Mouse (Mus musculus): ENCODE measurements at regions not wholly inside any gene's neighbourhood (a gene's known extent, or its start where the extent isn't known, plus 50 kb on each side); places are given as distances from the start of the nearest gene placed in this dataset.
"Not testable (repeated sequence)": the region's sequence is repeated elsewhere in the genome, so short reads cannot be mapped to it uniquely, and the experiment has no call there.

DNA sequence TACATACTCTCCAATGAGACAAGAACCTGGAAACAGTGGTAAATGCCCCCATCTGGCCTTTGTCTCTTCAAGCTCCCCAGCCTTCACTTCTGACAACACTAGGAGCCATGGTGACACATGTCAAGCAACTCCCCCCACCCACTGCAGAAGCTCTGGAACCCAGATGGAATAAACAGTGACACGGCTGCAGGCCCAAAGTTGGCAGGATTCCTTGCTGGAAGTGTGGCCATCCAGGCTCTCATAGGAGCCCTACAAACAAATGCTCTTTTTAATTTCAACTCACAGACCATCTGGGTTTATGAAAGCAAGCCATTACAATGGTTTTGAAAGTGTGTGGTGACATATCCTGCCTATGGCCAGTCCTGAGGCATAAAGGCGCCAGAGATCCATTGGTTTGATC, 179.0 kb downstream of the Zfp619 start:
- no peaks in the 10 kb centered on the region for H3K4me1 ChIP-seq (ENCODE audit: control insufficient read depth, insufficient read depth, insufficient read length, low read length)
- H3K4me3 ChIP-seq (ENCODE audit: insufficient read depth, low read depth, low read length) = no peak overlapping the region
- no peak overlapping the region for H3K27ac ChIP-seq (replicated peaks; ENCODE audit: low read depth, low read length)

DNA sequence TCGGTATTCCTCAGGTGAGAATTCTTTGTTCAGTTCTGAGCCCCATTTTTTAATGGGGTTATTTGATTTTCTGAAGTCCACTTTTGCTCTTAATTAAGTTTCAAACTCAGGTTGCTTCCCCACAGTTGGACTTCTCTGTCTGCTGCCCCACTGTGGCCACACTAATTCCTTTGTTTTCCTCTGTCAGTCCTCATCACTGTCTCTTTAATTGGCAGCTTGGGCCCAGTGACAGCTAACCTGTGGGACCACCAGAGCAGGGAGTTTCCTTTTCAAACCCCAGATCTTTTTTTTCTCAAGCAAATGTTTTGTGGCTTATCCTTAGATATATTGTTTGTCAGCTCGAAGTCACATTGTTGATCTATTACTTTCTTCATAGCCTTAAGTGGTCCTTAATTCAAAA, 183.9 kb downstream of the Zfp619 start:
- H3K27ac ChIP-seq (replicated peaks; ENCODE audit: low read depth, low read length) = no peak overlapping the region
- no peaks in the 10 kb centered on the region for H3K4me1 ChIP-seq (ENCODE audit: control insufficient read depth, insufficient read depth, insufficient read length, low read length)
- no peak overlapping the region for H3K4me3 ChIP-seq (ENCODE audit: insufficient read depth, low read depth, low read length)

DNA sequence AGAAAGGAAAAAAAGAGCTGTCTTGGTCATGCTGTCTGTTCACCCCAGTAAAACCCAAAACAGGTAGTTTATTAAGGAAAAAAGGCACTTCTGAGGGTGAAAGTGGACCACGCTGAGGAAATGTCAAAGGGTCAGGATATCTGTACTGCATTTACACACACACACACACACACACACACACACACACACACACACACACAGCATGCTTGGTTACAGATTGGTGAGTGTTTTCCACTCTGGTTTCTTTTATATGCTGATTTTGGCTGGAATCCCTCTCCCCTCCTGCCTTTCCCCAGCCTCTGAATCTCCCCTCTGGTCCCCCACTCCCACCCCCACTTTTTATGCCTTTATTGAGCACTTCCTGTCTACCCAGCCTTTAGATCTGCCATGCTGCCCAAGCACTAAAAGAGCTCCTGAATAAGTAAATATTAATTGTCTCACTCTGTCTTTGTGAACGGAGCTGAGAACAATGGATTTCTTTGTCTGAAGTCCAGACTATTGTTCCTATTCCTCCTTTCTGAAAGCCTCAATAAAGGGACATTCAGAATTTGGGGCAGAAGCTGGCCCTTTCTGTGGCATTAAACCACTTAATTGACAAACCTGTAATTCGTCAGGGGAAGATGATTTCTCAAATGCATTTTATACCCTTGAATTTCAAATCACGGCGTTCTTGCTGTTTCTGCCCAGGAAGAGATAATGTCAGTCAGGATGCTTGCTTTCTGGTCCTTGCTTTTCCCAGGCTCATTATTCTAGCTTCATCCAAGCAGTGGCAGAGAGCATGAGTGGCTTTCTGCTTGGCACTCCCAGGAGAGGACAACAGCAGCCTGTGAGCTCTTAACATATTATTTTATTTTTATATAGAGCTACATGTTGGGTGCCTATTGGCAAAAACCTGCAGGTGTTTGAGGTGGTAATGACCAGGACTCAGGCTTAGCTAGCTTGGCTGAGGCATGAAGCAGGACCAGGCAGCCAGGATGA, 187.8 kb downstream of the Zfp619 start:
- no peak overlapping the region for H3K27ac ChIP-seq (replicated peaks; ENCODE audit: low read depth, low read length)
- no peaks in the 10 kb centered on the region for H3K4me1 ChIP-seq (ENCODE audit: control insufficient read depth, insufficient read depth, insufficient read length, low read length)
- H3K4me3 ChIP-seq (ENCODE audit: insufficient read depth, low read depth, low read length) = no peak overlapping the region

DNA sequence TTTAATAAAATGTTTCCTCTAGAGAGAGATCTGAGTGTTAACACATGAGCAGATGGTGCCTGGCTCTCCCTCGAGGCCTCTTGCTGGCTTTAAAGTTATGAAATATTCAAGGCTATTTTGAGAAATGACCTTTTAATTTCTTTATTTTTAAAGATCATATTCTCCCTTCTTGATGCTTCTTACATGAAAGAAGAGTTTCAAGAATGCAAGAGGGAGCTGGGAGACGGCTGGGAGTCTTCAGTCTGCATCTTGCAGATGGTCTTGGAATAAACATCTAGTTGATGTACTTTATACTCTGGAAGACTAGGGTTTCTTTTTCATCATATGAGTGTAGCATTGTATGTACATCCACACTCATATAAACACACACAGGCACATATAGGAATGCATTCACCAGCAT, 189.0 kb downstream of the Zfp619 start:
- Histone ChIP-seq H3K4me1 (ENCODE audit: control insufficient read depth, insufficient read depth, insufficient read length, low read length) (no peaks in the 10 kb centered on the region), H3K4me3 (ENCODE audit: insufficient read depth, low read depth, low read length) (no peak overlapping the region), H3K27ac (replicated peaks; ENCODE audit: low read depth, low read length) (no peak overlapping the region)

DNA sequence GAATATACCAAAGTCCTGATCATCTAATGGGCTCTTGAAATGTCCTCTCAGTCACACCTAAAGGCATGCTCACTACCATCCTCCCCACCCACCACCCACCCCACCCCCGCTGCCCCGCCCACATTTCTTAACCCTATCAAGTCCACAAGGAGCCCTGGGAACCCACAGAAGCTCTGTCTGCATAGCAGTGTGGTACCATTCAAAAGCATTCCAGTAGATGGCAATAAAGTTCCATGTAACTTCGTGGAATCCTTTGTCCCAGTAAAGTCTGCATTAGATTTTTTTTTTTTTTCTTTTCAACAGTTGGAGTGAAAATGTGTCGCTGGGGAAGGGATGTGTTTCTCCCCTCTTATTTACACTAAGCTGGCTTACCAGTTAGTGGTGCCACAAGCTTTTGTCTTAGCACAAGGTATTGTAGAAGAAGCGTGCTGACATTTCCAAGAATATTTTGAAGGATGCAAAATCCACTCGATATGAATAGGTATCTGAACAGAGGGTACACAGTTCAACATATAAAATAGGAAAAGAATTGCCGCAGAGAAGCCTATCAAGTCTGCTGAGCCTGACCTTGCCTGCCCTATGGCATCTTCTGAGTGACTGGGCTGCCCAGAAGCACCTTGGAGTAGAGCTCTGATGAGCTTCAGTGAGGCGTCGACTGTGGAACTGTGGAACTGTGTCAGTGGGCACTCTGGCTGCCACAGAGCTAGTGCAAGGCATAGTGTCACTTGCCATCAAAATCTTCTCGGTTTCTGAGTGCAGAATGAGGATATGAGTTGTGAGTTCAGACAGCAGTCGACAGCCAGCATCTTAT, 199.0 kb downstream of the Zfp619 start:
- Histone ChIP-seq H3K4me1 (ENCODE audit: control insufficient read depth, insufficient read depth, insufficient read length, low read length) (no peaks in the 10 kb centered on the region), H3K27ac (replicated peaks; ENCODE audit: low read depth, low read length) (no peak overlapping the region), H3K4me3 (ENCODE audit: insufficient read depth, low read depth, low read length) (no peak overlapping the region)

DNA sequence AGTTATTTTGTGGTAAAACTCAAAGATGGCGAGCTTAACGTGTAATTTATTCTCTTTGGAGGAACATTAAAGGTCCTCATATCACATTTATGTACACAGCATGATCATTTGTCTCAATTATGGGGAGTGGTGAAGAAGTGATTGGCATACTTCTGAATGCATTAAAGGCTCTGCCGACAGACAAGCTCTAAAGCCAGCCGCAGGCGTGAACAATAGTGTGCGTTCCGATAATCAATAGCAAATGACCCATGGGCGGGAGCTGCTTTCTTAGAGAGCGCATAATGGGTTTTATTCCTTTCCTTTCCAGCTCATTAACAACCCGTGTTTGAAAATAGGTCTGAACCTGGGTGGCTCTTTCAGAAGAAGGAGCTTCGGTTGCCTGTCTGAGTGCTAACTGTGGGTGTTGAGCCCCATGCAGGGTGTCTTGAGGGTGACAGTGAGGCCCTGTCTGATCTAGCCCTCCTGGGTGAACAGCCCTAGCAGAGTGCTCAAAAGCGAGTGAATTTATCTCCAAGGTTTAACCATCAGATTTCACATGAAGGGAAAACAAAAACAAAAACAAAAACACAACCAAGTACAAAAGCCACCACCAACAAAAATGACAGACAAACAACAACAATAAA, 210.5 kb downstream of the Zfp619 start:
- Histone ChIP-seq H3K4me3 (ENCODE audit: insufficient read depth, low read depth, low read length) (no peak overlapping the region), H3K27ac (replicated peaks; ENCODE audit: low read depth, low read length) (no peak overlapping the region), H3K4me1 (ENCODE audit: control insufficient read depth, insufficient read depth, insufficient read length, low read length) (no peaks in the 10 kb centered on the region)

DNA sequence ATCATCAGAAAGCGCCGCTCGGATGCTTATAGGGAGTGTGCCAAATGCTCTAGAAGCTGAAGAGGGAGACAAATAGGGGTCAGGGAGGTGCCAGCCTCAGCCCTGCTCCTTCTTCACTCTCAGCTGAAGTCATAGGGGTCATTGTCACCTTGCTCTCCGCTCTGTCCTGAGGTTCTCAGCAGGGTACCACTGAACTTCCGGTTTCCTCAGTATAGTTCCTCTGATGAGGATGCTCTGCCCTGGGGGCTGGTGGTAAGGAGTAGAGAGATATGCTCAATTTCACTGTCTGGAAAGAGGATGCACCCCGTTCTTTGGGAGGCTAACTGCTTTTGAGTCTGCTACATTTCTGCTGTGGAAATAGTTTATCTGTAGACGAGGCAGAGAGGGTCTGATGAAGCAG, 211.4 kb downstream of the Zfp619 start:
- Histone ChIP-seq H3K27ac (replicated peaks; ENCODE audit: low read depth, low read length) (no peak overlapping the region), H3K4me1 (ENCODE audit: control insufficient read depth, insufficient read depth, insufficient read length, low read length) (no peaks in the 10 kb centered on the region), H3K4me3 (ENCODE audit: insufficient read depth, low read depth, low read length) (no peak overlapping the region)

DNA sequence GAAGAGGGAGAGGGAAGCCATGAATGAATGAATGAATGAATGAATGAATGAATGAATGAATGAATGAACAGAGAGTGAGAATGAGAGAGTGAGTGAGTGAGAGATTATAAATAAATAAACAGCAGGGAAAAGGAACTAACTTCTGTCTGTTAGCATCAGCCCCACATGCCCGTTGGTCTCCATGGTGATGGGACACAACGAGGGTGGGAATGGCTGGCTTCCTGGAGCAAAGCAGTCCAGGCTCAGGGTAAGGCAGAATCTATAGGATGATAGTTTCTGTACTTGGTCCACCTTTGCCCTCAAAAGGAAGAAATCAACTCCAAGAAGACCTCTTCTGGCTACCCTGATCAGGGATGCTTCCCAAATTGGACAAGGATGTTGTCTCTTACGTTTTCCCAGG, 212.2 kb downstream of the Zfp619 start:
- no peaks in the 10 kb centered on the region for H3K4me1 ChIP-seq (ENCODE audit: control insufficient read depth, insufficient read depth, insufficient read length, low read length)
- H3K4me3 ChIP-seq (ENCODE audit: insufficient read depth, low read depth, low read length) = no peak overlapping the region
- no peak overlapping the region for H3K27ac ChIP-seq (replicated peaks; ENCODE audit: low read depth, low read length)

DNA sequence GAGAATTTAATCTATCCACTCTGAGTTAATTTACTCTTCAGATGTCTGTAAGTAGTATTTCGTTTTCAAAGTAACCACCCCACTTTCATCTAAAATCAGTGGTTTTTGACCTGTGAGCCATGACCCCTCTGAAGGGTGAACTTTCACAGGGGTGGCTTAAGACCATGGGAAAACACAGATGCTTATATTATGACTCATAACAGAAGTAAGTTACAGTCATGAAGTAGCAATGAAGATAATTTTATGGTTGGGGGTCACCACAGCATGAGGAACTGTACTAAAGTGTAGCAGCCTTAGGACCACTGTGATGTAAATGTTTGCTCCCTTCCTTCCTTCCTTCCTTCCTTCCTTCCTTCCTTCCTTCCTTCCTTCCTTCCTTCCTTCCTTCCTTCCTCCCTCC, 215.2 kb downstream of the Zfp619 start:
- H3K4me1 ChIP-seq (ENCODE audit: control insufficient read depth, insufficient read depth, insufficient read length, low read length) = no peaks in the 10 kb centered on the region
- H3K27ac ChIP-seq (replicated peaks; ENCODE audit: low read depth, low read length) = no peak overlapping the region
- H3K4me3 ChIP-seq (ENCODE audit: insufficient read depth, low read depth, low read length) = no peak overlapping the region

DNA sequence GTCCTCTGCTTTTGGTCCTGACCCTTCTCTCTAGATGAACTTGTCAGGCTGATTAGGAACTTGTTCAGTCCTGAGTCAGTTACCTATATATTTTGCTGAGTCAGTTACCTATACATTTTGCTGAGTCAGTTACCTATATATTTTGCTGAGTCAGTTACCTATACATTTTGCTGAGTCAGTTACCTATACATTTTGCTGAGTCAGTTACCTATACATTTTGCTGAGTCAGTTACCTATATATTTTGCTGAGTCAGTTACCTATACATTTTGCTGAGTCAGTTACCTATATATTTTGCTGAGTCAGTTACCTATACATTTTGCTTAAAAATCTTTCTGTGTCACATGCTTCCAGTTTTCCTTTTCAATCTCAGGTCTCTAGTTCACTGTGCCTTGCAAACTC, 230.8 kb downstream of the Zfp619 start:
- H3K27ac ChIP-seq (replicated peaks; ENCODE audit: low read depth, low read length); H3K4me3 ChIP-seq (ENCODE audit: insufficient read depth, low read depth, low read length); H3K4me1 ChIP-seq (ENCODE audit: control insufficient read depth, insufficient read depth, insufficient read length, low read length): not testable (repeated sequence)

DNA sequence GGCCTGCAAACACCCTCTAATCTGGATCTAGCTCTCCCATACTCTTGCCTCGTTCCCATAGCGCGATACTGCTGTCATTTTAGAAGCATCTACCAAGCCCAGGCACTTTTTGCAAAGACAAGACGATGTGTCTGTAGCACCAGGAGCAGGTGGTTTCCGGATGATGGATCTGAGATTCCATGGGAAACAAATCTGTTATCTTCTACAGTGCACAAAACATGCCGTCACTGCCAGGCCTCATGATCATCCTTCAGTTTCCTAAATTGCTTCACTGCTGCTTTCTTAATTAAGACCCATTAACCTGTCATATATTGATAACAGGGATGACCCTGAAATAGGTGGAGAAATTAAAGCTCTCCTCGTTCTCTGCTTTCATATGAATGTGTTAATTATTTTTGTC, 232.9 kb downstream of the Zfp619 start:
- no peak overlapping the region for H3K27ac ChIP-seq (replicated peaks; ENCODE audit: low read depth, low read length)
- no peaks in the 10 kb centered on the region for H3K4me1 ChIP-seq (ENCODE audit: control insufficient read depth, insufficient read depth, insufficient read length, low read length)
- H3K4me3 ChIP-seq (ENCODE audit: insufficient read depth, low read depth, low read length) = no peak overlapping the region

DNA sequence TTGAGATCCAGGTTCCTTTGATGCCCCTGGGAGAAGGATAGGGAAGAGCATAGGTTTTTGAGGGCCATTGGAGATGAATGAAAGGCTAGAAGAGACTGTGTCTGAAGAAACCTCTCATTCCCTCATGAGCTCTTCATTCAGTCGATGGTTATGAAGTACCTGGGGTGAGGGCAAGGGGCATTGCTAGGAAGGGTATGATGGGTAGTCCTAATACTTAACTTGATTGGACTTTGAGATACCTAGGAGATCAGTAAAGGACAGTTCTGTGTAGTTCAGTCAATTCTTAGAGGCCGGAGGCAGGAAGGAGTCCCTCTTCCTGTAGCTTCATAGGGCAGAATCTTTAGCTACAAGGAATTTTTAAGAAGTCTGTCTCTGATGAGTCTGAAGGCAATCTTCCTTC, 246.8 kb downstream of the Zfp619 start:
- no peak overlapping the region for H3K27ac ChIP-seq (replicated peaks; ENCODE audit: low read depth, low read length)
- no peak overlapping the region for H3K4me3 ChIP-seq (ENCODE audit: insufficient read depth, low read depth, low read length)

DNA sequence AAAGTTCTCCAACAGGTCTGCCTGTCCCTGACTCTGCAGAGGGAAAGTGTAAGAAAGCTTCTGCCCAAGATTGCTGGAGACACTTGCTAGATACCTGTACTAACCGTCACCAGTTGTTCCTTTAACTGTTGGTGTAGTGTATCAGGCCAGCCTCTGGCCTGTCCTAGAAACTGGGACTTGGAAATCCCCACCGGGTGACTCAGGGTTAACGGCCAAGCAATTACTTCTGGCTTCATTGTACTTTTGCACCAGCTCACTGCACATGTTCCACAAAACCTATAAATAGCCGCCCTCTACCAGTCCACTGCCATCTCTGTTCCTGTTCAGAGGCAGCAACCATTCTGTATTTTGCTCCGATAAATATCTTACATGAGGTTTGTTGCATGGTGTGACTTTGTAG, 247.5 kb downstream of the Zfp619 start:
- H3K27ac ChIP-seq (replicated peaks; ENCODE audit: low read depth, low read length) = no peak overlapping the region
- H3K4me1 ChIP-seq (ENCODE audit: control insufficient read depth, insufficient read depth, insufficient read length, low read length) = no peaks in the 10 kb centered on the region
- no peak overlapping the region for H3K4me3 ChIP-seq (ENCODE audit: insufficient read depth, low read depth, low read length)

More for the DNA sequence above, 246.8 kb downstream of the Zfp619 start:
- no peaks in the 10 kb centered on the region for H3K4me1 ChIP-seq (ENCODE audit: control insufficient read depth, insufficient read depth, insufficient read length, low read length)

DNA sequence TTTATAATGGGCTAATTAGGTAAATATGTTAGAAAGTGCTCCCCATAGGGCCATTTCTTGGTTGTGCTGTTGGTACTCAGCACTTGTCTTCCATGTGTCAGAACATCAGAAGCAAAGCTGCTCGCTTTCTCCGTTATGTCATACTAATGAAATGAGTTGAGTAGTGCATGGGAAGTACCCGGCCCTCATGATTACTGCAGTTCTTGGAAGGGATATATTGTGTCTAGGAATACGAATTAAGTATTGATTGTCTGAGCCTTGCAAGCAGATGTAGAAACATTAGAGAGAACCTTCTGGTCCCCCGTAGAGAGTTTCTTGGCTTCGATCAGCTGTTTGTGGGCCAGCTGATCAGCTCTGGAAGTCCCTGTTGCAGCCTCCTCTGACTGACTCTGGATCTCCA, 255.7 kb downstream of the Zfp619 start:
- H3K4me3 ChIP-seq (ENCODE audit: insufficient read depth, low read depth, low read length) = no peak overlapping the region
- no peaks in the 10 kb centered on the region for H3K4me1 ChIP-seq (ENCODE audit: control insufficient read depth, insufficient read depth, insufficient read length, low read length)
- H3K27ac ChIP-seq (replicated peaks; ENCODE audit: low read depth, low read length) = no peak overlapping the region

DNA sequence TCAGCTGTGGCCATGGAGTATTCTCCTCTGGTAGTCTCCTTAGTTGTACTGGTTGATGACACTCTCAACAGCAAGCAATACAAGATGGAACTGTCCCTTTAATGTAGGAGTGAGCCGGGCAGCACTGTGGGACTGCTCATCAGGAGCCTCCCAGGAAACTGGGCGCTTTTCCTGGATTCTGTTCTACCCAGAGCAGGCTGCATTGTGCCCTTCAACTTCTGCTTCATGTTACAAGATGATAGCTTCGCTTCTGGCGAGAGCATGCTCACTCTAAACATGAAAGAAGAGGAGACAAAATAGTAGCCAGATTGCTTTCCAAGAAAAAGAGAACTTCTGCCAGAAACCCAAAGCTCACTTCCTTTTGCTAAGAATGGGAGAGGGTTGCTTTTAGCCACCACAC, 271.8 kb downstream of the Zfp619 start:
- Histone ChIP-seq H3K27ac (replicated peaks; ENCODE audit: low read depth, low read length) (no peak overlapping the region), H3K4me3 (ENCODE audit: insufficient read depth, low read depth, low read length) (no peak overlapping the region), H3K4me1 (ENCODE audit: control insufficient read depth, insufficient read depth, insufficient read length, low read length) (no peaks in the 10 kb centered on the region)

Data from brown adipose tissue, adult 24 weeks (tissue).